Mouse (Mus musculus) ovary, postnatal 10 days (tissue): ENCODE results near the gene Stox1.

Source experiments
- DNase-seq: peaks from one replicate; pipeline ENCODE4 v3.0.0; 2022; ENCODE audit warnings: low spot score

The Stox1 gene

GRCm38 (mm10) chr10:62664963-62665590 is 60.9 kb downstream of the Stox1 start:
- no peak for DNase-seq

DNA sequence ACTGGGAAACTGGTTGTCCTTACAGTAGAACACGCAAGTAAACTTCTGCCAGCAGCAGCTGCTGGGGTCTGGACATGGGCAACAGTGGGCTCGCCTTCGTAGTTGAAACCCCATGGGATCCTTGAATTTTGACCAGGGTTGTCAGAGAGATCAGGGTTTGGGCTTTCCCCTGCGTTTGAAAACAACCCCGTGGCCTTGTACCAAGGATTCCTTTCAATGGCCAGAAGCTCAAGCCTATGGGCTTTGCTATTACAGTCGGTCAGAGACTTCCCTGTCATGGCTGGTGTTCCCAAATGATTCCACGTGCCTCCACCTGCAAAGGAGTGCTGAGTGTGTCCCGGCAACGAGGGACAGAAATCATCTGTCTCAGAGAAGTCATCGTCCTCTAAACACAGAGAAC is 61.8 kb downstream of the Stox1 start:
- no peak for DNase-seq

GRCm38 (mm10) chr10:62656711-62657110 is 69.2 kb downstream of the Stox1 start:
- DNase-seq, result no peak

- no peak for DNase-seq
These were observed 74.0 kb downstream of the Stox1 start for GRCm38 (mm10) chr10:62651961-62652360.

- peak; percentile 91 for DNase-seq
These were observed 74.8 kb downstream of the Stox1 start, which contains the start of gene Ddx50 for GRCm38 (mm10) chr10:62650881-62651810. TSS of gene Ddx50 (minus strand) at chr10:62651218.

DNA sequence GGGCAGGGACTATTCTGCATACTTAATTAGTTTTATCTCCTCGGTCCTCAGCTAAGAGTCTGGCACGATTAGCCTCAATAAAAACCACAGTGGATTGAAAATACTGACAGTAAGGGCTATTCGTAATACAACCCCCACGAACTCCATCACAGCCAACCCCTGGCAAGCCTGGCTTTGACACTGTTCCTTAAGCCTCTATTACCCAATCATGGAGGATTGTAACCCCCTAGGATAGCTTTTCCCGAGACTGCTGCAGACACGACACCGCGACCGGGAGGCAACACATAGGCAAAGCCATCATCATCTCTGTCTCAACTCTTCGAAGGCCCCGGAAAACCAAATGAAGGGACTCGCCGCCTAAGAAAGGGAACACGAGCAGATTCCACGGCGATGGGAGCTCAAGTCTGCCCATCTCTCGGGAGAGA is 75.6 kb downstream of the Stox1 start:
- DNase-seq, result no peak
